Mouse (Mus musculus): ENCODE results near the gene Dctn3. TPM values are rescaled to one million over a fixed set of nuclear protein-coding genes. Genes with fewer than 3 reads are reported as not detected.
"Not testable (repeated sequence)": the region's sequence is repeated elsewhere in the genome, so short reads cannot be mapped to it uniquely, and the experiment has no call there.

The Dctn3 gene
- total RNA-seq, 4 experiments from 2014 or later, result 113 to 133 (median 119) TPM

- DNase-seq, result peak; percentile 58
Measured at GRCm38 (mm10) chr4:41737602-41738255, 14.8 kb upstream of the Dctn3 start.

- DNase-seq, result no peak
Measured at GRCm38 (mm10) chr4:41731052-41731765, 8.2 kb upstream of the Dctn3 start, which contains the start of gene Arid3c. Gene Arid3c, minus strand, starts transcription at chr4:41731142.

- DNase-seq, result no peak
Measured at GRCm38 (mm10) chr4:41726826-41727621, 4.1 kb upstream of the Dctn3 start.

DNA sequence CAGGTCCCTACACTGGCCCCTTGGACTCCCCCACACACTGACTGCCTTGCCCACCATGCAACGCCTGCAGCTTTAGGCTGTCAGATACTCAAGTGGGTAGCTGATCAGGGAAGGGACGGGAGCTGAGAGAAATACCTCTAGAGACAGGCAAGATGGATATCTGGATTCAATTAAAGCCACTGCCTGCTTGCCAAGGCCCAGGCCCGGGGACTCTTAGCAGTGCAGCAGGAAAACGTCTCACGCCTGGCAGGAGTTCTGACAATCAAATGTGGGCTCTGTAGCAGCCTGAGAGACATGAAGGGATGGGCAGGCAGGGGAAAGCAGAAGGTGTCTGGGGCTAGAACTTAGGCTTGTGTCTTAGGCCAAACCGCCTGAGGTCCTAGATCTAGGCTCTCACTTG is 6.1 kb downstream of the Dctn3 start:
- no peak for DNase-seq

GRCm38 (mm10) chr4:41715596-41715995 is 7.4 kb downstream of the Dctn3 start:
- DNase-seq, result no peak

- no peak for DNase-seq
Measured at GRCm38 (mm10) chr4:41715082-41715481, 7.9 kb downstream of the Dctn3 start.

GRCm38 (mm10) chr4:41714276-41714675 is 8.7 kb downstream of the Dctn3 start:
- no peak for DNase-seq

GRCm38 (mm10) chr4:41713197-41714067 is 9.5 kb downstream of the Dctn3 start, which contains the start of gene Rpp25l:
Gene Rpp25l, minus strand, starts transcription at chr4:41713534.
- DNase-seq, result peak; percentile 66

DNA sequence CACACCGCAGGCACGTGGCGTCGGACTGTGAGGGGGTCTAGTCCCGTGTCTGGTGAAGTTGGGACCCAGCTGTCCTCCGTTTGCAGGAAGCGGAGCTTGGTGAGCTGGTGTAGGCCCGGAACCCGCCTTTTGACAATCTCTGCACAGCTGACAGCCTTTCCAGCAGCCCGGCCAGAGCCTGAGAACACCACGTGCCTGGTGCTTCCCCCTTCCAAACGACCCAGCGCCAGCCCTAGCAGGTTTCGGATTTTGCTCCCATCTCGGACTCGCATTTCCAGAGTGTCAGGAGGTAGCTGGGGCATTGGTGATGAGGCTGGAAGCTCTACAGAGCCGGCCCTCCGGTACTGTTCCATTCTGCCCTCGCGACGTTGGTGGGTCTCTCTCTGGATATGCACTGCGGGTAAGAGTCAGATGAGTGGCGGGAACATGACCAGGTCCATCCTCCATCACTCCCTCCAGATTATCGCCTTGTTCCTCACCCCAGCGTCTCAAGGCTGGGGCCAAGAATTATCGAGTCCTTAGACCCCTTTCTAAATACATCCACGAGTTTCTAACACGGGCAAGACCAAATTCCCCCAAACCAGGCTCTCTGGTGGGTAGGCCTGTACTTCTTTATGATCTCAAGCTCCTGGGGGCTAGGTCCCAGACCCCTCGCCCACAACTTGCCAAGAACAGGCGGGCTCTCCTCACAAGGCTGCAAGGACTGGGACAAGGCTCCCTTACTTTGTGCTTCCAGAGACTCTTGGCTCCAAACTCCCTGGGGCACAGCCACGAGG is 10.4 kb downstream of the Dctn3 start:
- DNase-seq, result no peak

DNA sequence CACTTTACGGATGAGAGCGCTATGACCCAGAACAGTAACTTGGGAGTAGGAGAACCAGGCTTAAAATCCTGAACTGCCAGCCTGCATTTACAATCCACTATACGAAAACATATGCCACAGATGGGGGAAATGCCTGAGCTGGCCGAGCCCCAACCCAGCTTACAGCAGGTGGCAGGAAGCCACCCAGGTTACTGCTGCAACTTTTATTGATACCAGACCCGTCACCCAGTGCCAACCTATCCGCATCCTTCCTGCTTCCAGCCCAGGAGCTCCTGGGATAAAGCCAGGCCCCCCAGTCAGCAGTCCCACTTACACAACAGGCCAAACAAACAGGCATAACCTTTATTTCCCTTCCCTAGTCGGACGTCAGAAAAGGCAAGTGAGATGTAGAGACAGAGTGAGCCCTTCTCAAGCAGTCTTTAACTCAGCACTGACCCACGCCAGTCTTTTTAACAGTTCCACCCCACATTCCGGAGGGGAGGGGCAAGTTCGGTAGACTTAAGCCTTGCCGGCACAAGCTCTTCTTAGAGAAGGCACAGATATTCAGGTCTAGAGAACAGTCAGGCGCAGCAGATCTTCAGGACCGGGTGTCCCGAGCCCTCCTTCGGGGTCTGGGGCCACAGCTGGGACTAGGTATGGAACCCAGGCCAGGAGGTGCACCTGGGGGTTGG is 11.1 kb downstream of the Dctn3 start:
- DNase-seq, result no peak

GRCm38 (mm10) chr4:41710229-41710628 is 12.7 kb downstream of the Dctn3 start:
- no peak for DNase-seq

DNA sequence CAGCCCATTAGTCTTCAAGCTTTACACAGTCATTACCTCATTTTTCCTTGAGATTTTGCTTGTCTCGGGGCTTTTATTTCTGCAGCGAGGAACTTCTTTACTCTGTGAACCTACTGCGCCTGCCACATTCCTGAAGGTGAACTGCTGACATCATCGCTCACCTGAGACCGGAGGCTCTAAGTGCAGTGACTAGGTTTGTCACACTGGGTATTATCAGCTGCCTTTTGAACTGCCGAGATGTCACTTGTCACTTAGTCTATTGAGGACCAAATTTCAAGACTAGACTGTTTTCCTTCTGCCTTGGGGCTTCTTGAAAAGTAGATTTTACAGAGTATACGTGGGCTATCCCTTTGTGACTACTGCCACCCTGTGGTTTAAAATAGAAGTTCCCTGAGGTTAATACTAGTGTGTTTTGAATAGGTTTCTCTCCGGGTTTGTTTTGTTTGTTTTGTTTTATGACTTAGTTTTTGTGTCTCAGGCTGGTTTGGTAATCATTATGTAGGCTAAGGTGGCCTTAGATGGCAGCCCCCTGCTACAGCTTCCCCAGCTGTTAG is 14.7 kb downstream of the Dctn3 start:
- no peak for DNase-seq

- DNase-seq, result no peak
Measured at GRCm38 (mm10) chr4:41707011-41707535, 15.9 kb downstream of the Dctn3 start.

GRCm38 (mm10) chr4:41705922-41706754 is 16.8 kb downstream of the Dctn3 start:
- DNase-seq, result no peak

DNA sequence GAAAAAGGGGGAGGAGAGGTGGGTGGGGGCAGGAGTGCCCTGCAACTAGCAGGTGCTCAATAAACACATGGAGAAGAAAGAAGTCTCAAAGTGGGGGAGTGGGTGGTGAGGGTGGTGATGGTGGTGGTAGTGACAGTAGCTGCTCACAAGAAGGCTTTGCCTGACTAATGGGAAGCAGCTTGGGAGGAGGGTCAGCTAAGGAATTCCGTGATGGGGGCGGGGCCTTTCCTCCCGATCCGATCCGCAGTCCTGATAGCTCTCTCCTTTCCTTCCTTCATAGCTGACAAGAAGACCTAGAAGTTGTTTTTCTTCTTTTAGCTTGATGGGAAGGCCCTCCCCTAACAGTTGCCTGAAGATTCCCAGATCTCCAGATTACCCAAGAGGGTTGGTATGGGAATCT is 18.3 kb downstream of the Dctn3 start:
- no peak for DNase-seq

DNA sequence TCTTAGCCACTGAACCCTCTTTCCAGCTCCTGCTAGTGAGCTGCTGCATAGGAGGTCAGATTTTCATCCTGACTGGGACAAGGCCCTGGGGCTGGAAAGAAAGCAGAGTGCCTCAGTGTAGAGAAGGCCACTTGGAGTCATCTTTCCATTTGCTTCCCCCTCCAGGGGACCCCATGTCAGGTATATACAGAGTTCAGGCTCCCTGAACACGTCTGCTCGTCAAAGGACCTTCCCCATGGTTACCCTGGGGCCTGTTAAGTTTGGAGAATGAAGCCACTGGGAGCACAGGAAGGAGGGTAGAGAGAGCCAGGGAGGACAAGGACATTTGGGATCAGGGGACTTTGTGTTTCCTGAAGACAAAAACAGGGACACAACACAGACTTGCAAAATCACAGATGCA is 20.7 kb downstream of the Dctn3 start:
- not testable (repeated sequence) for DNase-seq

DNA sequence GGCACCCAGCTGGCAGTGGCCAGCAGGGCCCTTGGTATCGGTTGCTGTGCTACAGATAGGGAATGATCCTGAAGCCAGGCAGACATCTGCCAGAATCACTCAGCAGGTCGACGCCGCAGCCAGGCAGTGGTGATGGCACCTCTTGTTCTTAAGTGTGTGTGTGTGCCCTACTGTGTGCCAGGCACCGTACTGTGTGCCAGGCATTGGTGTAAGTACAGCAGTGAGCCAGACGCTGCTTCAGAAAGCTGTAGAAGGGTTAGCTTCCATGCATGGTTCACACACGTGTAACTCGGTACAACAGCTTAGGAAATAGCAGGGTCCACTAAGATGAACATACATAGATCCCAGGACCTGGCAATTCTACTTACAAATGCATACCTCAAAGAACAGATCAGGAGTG is 22.7 kb downstream of the Dctn3 start:
- not testable (repeated sequence) for DNase-seq

GRCm38 (mm10) chr4:41699783-41700182 is 23.2 kb downstream of the Dctn3 start, which contains the start of gene Il11ra1:
Gene Il11ra1, plus strand, starts transcription at chr4:41699989.
- DNase-seq, result not testable (repeated sequence)

GRCm38 (mm10) chr4:41698421-41699016 is 24.5 kb downstream of the Dctn3 start:
- not testable (repeated sequence) for DNase-seq
